Mouse (Mus musculus): ENCODE data around the gene Olfr311. TPM values are rescaled to one million over a fixed set of nuclear protein-coding genes. Genes with fewer than 3 reads are reported as not detected.
A peak's percentile ranks its signal among the peaks of the same experiment; 100 is the strongest.
"Not testable (repeated sequence)": the region's sequence is repeated elsewhere in the genome, so short reads cannot be mapped to it uniquely, and the experiment has no call there.

Olfr311 gene
- total RNA-seq (2021), result under 1 TPM in 1 of 2 experiments, not detected in 1; 0.21 TPM
- long read RNA-seq, experiment 1, result 0 reads
- long read RNA-seq, experiment 2, result 0 reads

- DNase-seq (ENCODE audit: low spot score in 2 of 2), result not testable (repeated sequence)
Measured at GRCm38 (mm10) chr11:58838951-58839350, at the start of gene Olfr311. Olfr311 (plus strand) TSS chr11:58839251.

- no peak for DNase-seq (ENCODE audit: low spot score in 2 of 2)
Measured at GRCm38 (mm10) chr11:58789532-58789931, 49.5 kb upstream of the Olfr311 start.

GRCm38 (mm10) chr11:58790053-58790452 is 49.0 kb upstream of the Olfr311 start:
- no peak for DNase-seq (ENCODE audit: low spot score in 2 of 2)

- no peak for DNase-seq (ENCODE audit: low spot score in 2 of 2)
Measured at GRCm38 (mm10) chr11:58790646-58791045, 48.4 kb upstream of the Olfr311 start.

- no peak for DNase-seq (ENCODE audit: low spot score in 2 of 2)
Measured at GRCm38 (mm10) chr11:58795856-58796255, 43.2 kb upstream of the Olfr311 start.

- DNase-seq (ENCODE audit: low spot score in 2 of 2), result peak; percentile 68 to 81
Measured at GRCm38 (mm10) chr11:58796850-58797249, 42.2 kb upstream of the Olfr311 start.

- DNase-seq (ENCODE audit: low spot score in 2 of 2), result peak; percentile 30 to 54
Measured at GRCm38 (mm10) chr11:58799747-58800146, 39.3 kb upstream of the Olfr311 start.

GRCm38 (mm10) chr11:58801558-58802228 is 37.4 kb upstream of the Olfr311 start, which contains the start of gene Fam183b:
Fam183b (minus strand) TSS chr11:58801960.
- DNase-seq (ENCODE audit: low spot score in 2 of 2), result no peak

- no peak for DNase-seq (ENCODE audit: low spot score in 2 of 2)
Measured at GRCm38 (mm10) chr11:58803871-58804270, 35.2 kb upstream of the Olfr311 start.

- DNase-seq (ENCODE audit: low spot score in 2 of 2), result no peak
Measured at GRCm38 (mm10) chr11:58804393-58804792, 34.7 kb upstream of the Olfr311 start.

- no peak for DNase-seq (ENCODE audit: low spot score in 2 of 2)
Measured at GRCm38 (mm10) chr11:58812001-58812400, 27.1 kb upstream of the Olfr311 start.

GRCm38 (mm10) chr11:58814700-58815099 is 24.4 kb upstream of the Olfr311 start, which contains the start of gene Olfr313:
Olfr313 (plus strand) TSS chr11:58815000.
- DNase-seq (ENCODE audit: low spot score in 2 of 2), result not testable (repeated sequence)

- DNase-seq (ENCODE audit: low spot score in 2 of 2), result no peak
Measured at GRCm38 (mm10) chr11:58815676-58816075, 23.4 kb upstream of the Olfr311 start.

- not testable (repeated sequence) for DNase-seq (ENCODE audit: low spot score in 2 of 2)
Measured at GRCm38 (mm10) chr11:58828937-58829336, 10.1 kb upstream of the Olfr311 start, which contains the start of gene Olfr312. Olfr312 (plus strand) TSS chr11:58829237.

GRCm38 (mm10) chr11:58829764-58830163 is 9.3 kb upstream of the Olfr311 start:
- no peak for DNase-seq (ENCODE audit: low spot score in 2 of 2)

- DNase-seq (ENCODE audit: low spot score in 2 of 2), result not testable (repeated sequence)
Measured at GRCm38 (mm10) chr11:58832541-58832940, 6.5 kb upstream of the Olfr311 start.

- DNase-seq (ENCODE audit: low spot score in 2 of 2), result peak; percentile 82 to 87
Measured at GRCm38 (mm10) chr11:58846919-58847461, 7.9 kb downstream of the Olfr311 start, which contains the start of gene Gm12258. Gm12258 (plus strand) TSS chr11:58847158.

GRCm38 (mm10) chr11:58847636-58848035 is 8.6 kb downstream of the Olfr311 start:
- no peak for DNase-seq (ENCODE audit: low spot score in 2 of 2)

- DNase-seq (ENCODE audit: low spot score in 2 of 2), result no peak
Measured at GRCm38 (mm10) chr11:58849731-58850130, 10.7 kb downstream of the Olfr311 start.

- no peak for DNase-seq (ENCODE audit: low spot score in 2 of 2)
Measured at GRCm38 (mm10) chr11:58860744-58861143, 21.7 kb downstream of the Olfr311 start.

- DNase-seq (ENCODE audit: low spot score in 2 of 2), result peak; percentile 82 to 88
Measured at GRCm38 (mm10) chr11:58867039-58867953, 28.2 kb downstream of the Olfr311 start, which contains the start of gene 2810021J22Rik. 2810021J22Rik (plus strand) TSS chr11:58867216.

All from left cerebral cortex, adult 18-20 months (tissue).